Mouse (Mus musculus): ENCODE measurements around the gene Pdzd3. TPM values are rescaled to one million over a fixed set of nuclear protein-coding genes. Genes with fewer than 3 reads are reported as not detected.

Pdzd3 gene
- polyA plus RNA-seq, 1 experiment from 2014 or later = 0.31 TPM

GRCm38 (mm10) chr9:44249181-44250146 lies 1.8 kb downstream of the Pdzd3 start:
- Histone ChIP-seq H3K4me1 (peaks cover 22% of the 10 kb centered on the region), H3K27ac (replicated peaks) (no peak overlapping the region), H3K9ac (replicated peaks) (no peak overlapping the region), H3K27me3 (0 out of 2 replicates have a peak, but pooled peaks cover 13% of the 10 kb centered on the region), H3K9me3 (no peaks in the 10 kb centered on the region), H3K36me3 (no peaks in the 10 kb centered on the region), H3K4me2 (replicated peaks) (0 out of 2 replicates have a peak overlapping the region, but pooled peaks have one; percentile 4), H3K4me3 (no peak overlapping the region)
- WGBS = 50% methylated on average over 26 of the region's 26 CpGs
- peak; percentile 62; the same call in 1 of the 2 replicates for ATAC-seq (ENCODE audit: low FRiP score, low read depth)

- H3K36me3 ChIP-seq = no peaks in the 10 kb centered on the region
- H3K27ac ChIP-seq (replicated peaks) = no peak overlapping the region
- H3K9me3 ChIP-seq = no peaks in the 10 kb centered on the region
- no peak overlapping the region for H3K9ac ChIP-seq (replicated peaks)
- 87% methylated on average over 6 of the region's 6 CpGs for WGBS
- H3K4me2 ChIP-seq (replicated peaks) = no peak overlapping the region
- H3K4me3 ChIP-seq = no peak overlapping the region
- 0 out of 2 replicates have a peak, but pooled peaks cover 13% of the 10 kb centered on the region for H3K27me3 ChIP-seq
- peaks cover 7% of the 10 kb centered on the region; the same call in 1 of the 2 replicates for H3K4me1 ChIP-seq
- no peak for ATAC-seq (ENCODE audit: low FRiP score, low read depth)
Measured at GRCm38 (mm10) chr9:44247907-44248306, 3.4 kb downstream of the Pdzd3 start.

- H3K27ac ChIP-seq (replicated peaks) = no peak overlapping the region
- no peak overlapping the region for H3K9ac ChIP-seq (replicated peaks)
- no peak overlapping the region for H3K4me2 ChIP-seq (replicated peaks)
- no peak for ATAC-seq (ENCODE audit: low FRiP score, low read depth)
- no peak overlapping the region for H3K4me3 ChIP-seq
- WGBS = 67% methylated on average over 2 of the region's 2 CpGs
- H3K4me1 ChIP-seq = no peaks in the 10 kb centered on the region
- no peaks in the 10 kb centered on the region for H3K9me3 ChIP-seq
- H3K27me3 ChIP-seq = no peaks in the 10 kb centered on the region
- no peaks in the 10 kb centered on the region for H3K36me3 ChIP-seq
Measured at GRCm38 (mm10) chr9:44243621-44244020, 7.7 kb downstream of the Pdzd3 start.

GRCm38 (mm10) chr9:44241418-44241817 lies 9.9 kb downstream of the Pdzd3 start:
- Histone ChIP-seq H3K9ac (replicated peaks) (no peak overlapping the region), H3K4me1 (no peaks in the 10 kb centered on the region), H3K27me3 (no peaks in the 10 kb centered on the region), H3K4me2 (replicated peaks) (no peak overlapping the region), H3K9me3 (no peaks in the 10 kb centered on the region), H3K27ac (replicated peaks) (no peak overlapping the region), H3K36me3 (no peaks in the 10 kb centered on the region), H3K4me3 (no peak overlapping the region)
- 79% methylated on average over 9 of the region's 9 CpGs for WGBS
- no peak for ATAC-seq (ENCODE audit: low FRiP score, low read depth)

- Histone ChIP-seq H3K4me3 (no peak overlapping the region), H3K9me3 (no peaks in the 10 kb centered on the region), H3K9ac (replicated peaks) (no peak overlapping the region), H3K4me1 (no peaks in the 10 kb centered on the region), H3K4me2 (replicated peaks) (no peak overlapping the region), H3K27ac (replicated peaks) (no peak overlapping the region), H3K36me3 (no peaks in the 10 kb centered on the region), H3K27me3 (no peaks in the 10 kb centered on the region)
- 50% methylated on average over 5 of the region's 5 CpGs for WGBS
- no peak for ATAC-seq (ENCODE audit: low FRiP score, low read depth)
Measured at GRCm38 (mm10) chr9:44240911-44241310, 10.4 kb downstream of the Pdzd3 start.

- no peak for ATAC-seq (ENCODE audit: low FRiP score, low read depth)
- no peaks in the 10 kb centered on the region for H3K27me3 ChIP-seq
- no peaks in the 10 kb centered on the region for H3K4me1 ChIP-seq
- WGBS = 63% methylated on average over 2 of the region's 2 CpGs
- H3K9ac ChIP-seq (replicated peaks) = no peak within 1 kb of the TSS
- no peak within 1 kb of the TSS for H3K4me2 ChIP-seq (replicated peaks)
- H3K27ac ChIP-seq (replicated peaks) = no peak within 1 kb of the TSS
- H3K9me3 ChIP-seq = no peaks in the 10 kb centered on the region
- no peaks in the 10 kb centered on the region for H3K36me3 ChIP-seq
- H3K4me3 ChIP-seq = no peak within 1 kb of the TSS
Measured at GRCm38 (mm10) chr9:44240399-44240798, 10.9 kb downstream of the Pdzd3 start, which contains the start of gene Ccdc153. TSS of gene Ccdc153 (plus strand) at chr9:44240676.

GRCm38 (mm10) chr9:44239447-44239846 lies 11.8 kb downstream of the Pdzd3 start:
- Histone ChIP-seq H3K9ac (replicated peaks) (no peak overlapping the region), H3K27me3 (no peaks in the 10 kb centered on the region), H3K4me1 (no peaks in the 10 kb centered on the region), H3K4me3 (no peak overlapping the region), H3K27ac (replicated peaks) (no peak overlapping the region), H3K4me2 (replicated peaks) (no peak overlapping the region), H3K9me3 (no peaks in the 10 kb centered on the region), H3K36me3 (no peaks in the 10 kb centered on the region)
- no peak for ATAC-seq (ENCODE audit: low FRiP score, low read depth)
- 10% methylated on average over 5 of the region's 5 CpGs for WGBS

GRCm38 (mm10) chr9:44238501-44239190 lies 12.6 kb downstream of the Pdzd3 start:
- no peaks in the 10 kb centered on the region for H3K9me3 ChIP-seq
- no peak overlapping the region for H3K4me3 ChIP-seq
- no peak overlapping the region for H3K4me2 ChIP-seq (replicated peaks)
- 81% methylated on average over 17 of the region's 17 CpGs for WGBS
- no peaks in the 10 kb centered on the region for H3K36me3 ChIP-seq
- H3K27ac ChIP-seq (replicated peaks) = no peak overlapping the region
- no peak for ATAC-seq (ENCODE audit: low FRiP score, low read depth)
- H3K9ac ChIP-seq (replicated peaks) = no peak overlapping the region
- H3K27me3 ChIP-seq = no peaks in the 10 kb centered on the region
- H3K4me1 ChIP-seq = no peaks in the 10 kb centered on the region

GRCm38 (mm10) chr9:44237128-44237527 lies 14.1 kb downstream of the Pdzd3 start:
- Histone ChIP-seq H3K4me3 (no peak overlapping the region), H3K9ac (replicated peaks) (no peak overlapping the region), H3K4me1 (peaks cover 8% of the 10 kb centered on the region), H3K27ac (replicated peaks) (no peak overlapping the region), H3K4me2 (replicated peaks) (no peak overlapping the region), H3K9me3 (no peaks in the 10 kb centered on the region), H3K27me3 (no peaks in the 10 kb centered on the region), H3K36me3 (no peaks in the 10 kb centered on the region)
- 76% methylated on average over 4 of the region's 4 CpGs for WGBS
- no peak for ATAC-seq (ENCODE audit: low FRiP score, low read depth)

- WGBS = 63% methylated on average over 4 of the region's 4 CpGs
Measured at GRCm38 (mm10) chr9:44236601-44237000, 14.7 kb downstream of the Pdzd3 start.

GRCm38 (mm10) chr9:44234479-44235427 lies 16.5 kb downstream of the Pdzd3 start:
- peak overlapping the region; percentile 37 for H3K4me2 ChIP-seq (replicated peaks)
- 0 out of 2 replicates have a peak, but pooled peaks have one; percentile 11 for ATAC-seq (ENCODE audit: low FRiP score, low read depth)
- 27% methylated on average over 19 of the region's 19 CpGs for whole genome bisulfite sequencing
- no peaks in the 10 kb centered on the region for H3K27me3 ChIP-seq
- H3K4me1 ChIP-seq = peaks cover 19% of the 10 kb centered on the region
- H3K27ac ChIP-seq (replicated peaks) = no peak overlapping the region
- H3K36me3 ChIP-seq = no peaks in the 10 kb centered on the region
- H3K9me3 ChIP-seq = no peaks in the 10 kb centered on the region
- H3K9ac ChIP-seq (replicated peaks) = no peak overlapping the region
- H3K4me3 ChIP-seq = peak overlapping the region; percentile 89

More at GRCm38 (mm10) chr9:44236601-44237000, 14.7 kb downstream of the Pdzd3 start:
- Histone ChIP-seq H3K27me3 (no peaks in the 10 kb centered on the region), H3K9me3 (no peaks in the 10 kb centered on the region), H3K4me3 (no peak overlapping the region), H3K27ac (replicated peaks) (no peak overlapping the region), H3K36me3 (no peaks in the 10 kb centered on the region), H3K9ac (replicated peaks) (no peak overlapping the region), H3K4me2 (replicated peaks) (no peak overlapping the region), H3K4me1 (peaks cover 14% of the 10 kb centered on the region)
- no peak for ATAC-seq (ENCODE audit: low FRiP score, low read depth)
